Mouse (Mus musculus) kidney, embryonic 15.5 days (tissue): ENCODE measurements around the gene Brap. TPM values are rescaled to one million over a fixed set of nuclear protein-coding genes. Genes with fewer than 3 reads are reported as not detected.

Experiments used
- ATAC-seq: fragments of 200-750 bp; cut with Nextera tagmentation; replicated peaks from 2 replicates; pipeline ENCODE4 v1.8.0; 2017; ENCODE audit warnings: moderate TSS enrichment; ENCODE audit not compliant: low FRiP score
- H3K27ac ChIP-seq: fragments of 300-500 bp; sonication (generic); 2 replicates; pipeline ENCODE4 v1.5.1; 2015; ENCODE audit warnings: mild to moderate bottlenecking, inconsistent platforms
- H3K27me3 ChIP-seq: fragments of 300-500 bp; sonication (generic); 2 replicates; pipeline ENCODE4 v1.6.1; 2015; ENCODE audit warnings: inconsistent platforms
- H3K36me3 ChIP-seq: fragments of 300-500 bp; sonication (generic); 2 replicates; pipeline ENCODE4 v1.6.1; 2015; ENCODE audit warnings: inconsistent platforms
- H3K4me1 ChIP-seq: fragments of 300-500 bp; sonication (generic); 2 replicates; pipeline ENCODE4 v1.6.1; 2015; ENCODE audit warnings: inconsistent platforms
- H3K4me2 ChIP-seq: fragments of 300-500 bp; sonication (generic); 2 replicates; pipeline ENCODE4 v1.6.1; 2015; ENCODE audit warnings: moderate library complexity, mild to moderate bottlenecking, inconsistent platforms
- H3K4me3 ChIP-seq: fragments of 300-500 bp; sonication (generic); replicated peaks from 2 replicates; pipeline ENCODE4 v1.5.1; 2015; ENCODE audit warnings: mild to moderate bottlenecking, inconsistent platforms
- H3K9ac ChIP-seq: fragments of 300-500 bp; sonication (generic); 2 replicates; pipeline ENCODE4 v1.6.1; 2015; ENCODE audit warnings: mild to moderate bottlenecking, inconsistent platforms
- H3K9me3 ChIP-seq: fragments of 300-500 bp; sonication (generic); replicated peaks from 2 replicates; pipeline ENCODE4 v1.6.1; 2016; ENCODE audit warnings: inconsistent platforms
- WGBS: fragments of 180-500 bp; shearing (Covaris S2); methylation state at CpG from one replicate; pipeline ENCODE4 v1.1.7; 2015; ENCODE audit warnings: mixed read lengths; 5-methylcytosine and 5-hydroxymethylcytosine counted together
- polyA plus RNA-seq: library from polyadenylated mRNA; unstranded; fragments of >200 nt; fragmentation: Nextera tagmentation; extraction: Ambion mirVana; gene quantifications from 2 replicates; pipeline ENCODE4 v1.2.1, GENCODE M21; 2015

The Brap gene
- polyA plus RNA-seq, 1 experiment from 2014 or later: 35.0 TPM

- peaks cover 31% of the 10 kb centered on the region for H3K36me3 ChIP-seq
- no peak overlapping the region for H3K4me2 ChIP-seq
- H3K27me3 ChIP-seq: no peaks in the 10 kb centered on the region
- no peak overlapping the region for H3K4me3 ChIP-seq
- no peak overlapping the region for H3K27ac ChIP-seq
- H3K9ac ChIP-seq: no peak overlapping the region
- WGBS: 96% methylated on average over 2 of the region's 2 CpGs
- no peaks in the 10 kb centered on the region for H3K9me3 ChIP-seq
- H3K4me1 ChIP-seq: 0 out of 2 replicates have a peak, but pooled peaks cover 2% of the 10 kb centered on the region
- ATAC-seq: no peak
Measured at GRCm38 (mm10) chr5:121730057-121730456, 69.7 kb downstream of the Brap start.

DNA sequence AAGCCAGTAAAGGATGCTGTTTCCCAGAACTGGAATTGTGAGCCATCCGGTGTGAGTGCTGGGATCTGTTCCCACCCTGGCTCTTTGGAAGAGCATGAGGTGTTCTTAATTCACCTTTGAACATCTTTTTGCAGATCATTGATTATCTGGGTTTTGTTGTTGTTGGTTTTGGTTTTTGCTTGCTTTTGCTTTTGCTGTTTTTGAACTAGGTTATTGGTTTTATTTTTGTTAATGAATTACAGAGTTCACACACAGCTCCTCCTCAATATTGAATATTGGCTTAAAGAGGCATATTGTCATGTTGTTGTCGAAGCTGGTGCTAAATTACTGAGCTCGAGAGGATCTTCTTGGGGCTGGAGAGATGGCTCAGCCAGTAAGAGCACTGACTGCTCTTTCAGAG is 76.3 kb downstream of the Brap start:
- H3K36me3 ChIP-seq: peaks cover 24% of the 10 kb centered on the region
- H3K27me3 ChIP-seq: no peaks in the 10 kb centered on the region
- H3K4me3 ChIP-seq: no peak overlapping the region
- 93% methylated on average over 3 of the region's 3 CpGs for WGBS
- no peak for ATAC-seq
- no peak overlapping the region for H3K4me2 ChIP-seq
- peaks cover 4% of the 10 kb centered on the region; the same call in 1 of the 2 replicates for H3K4me1 ChIP-seq
- no peak overlapping the region for H3K9ac ChIP-seq
- no peak overlapping the region for H3K27ac ChIP-seq
- no peaks in the 10 kb centered on the region for H3K9me3 ChIP-seq

Other genes starting within 250 kb of the Brap start
- gene Tmem116, start 208.7 kb upstream of the Brap start, polyA plus RNA-seq: 6.7 and 8.5 TPM in 2 replicates
- 165 and 174 TPM in 2 replicates for gene Erp29, start 208.1 kb upstream of the Brap start, polyA plus RNA-seq
- gene Adam1b, start 157.1 kb upstream of the Brap start, polyA plus RNA-seq: 0.08 and 0.22 TPM in 2 replicates
- gene Adam1a, start 115.1 kb upstream of the Brap start, polyA plus RNA-seq: 1.4 and 1.9 TPM in 2 replicates
- not detected in 2 replicates for gene Gm42878, start 115.1 kb upstream of the Brap start, polyA plus RNA-seq
- 42.8 and 48.0 TPM in 2 replicates for gene Mapkapk5, start 114.7 kb upstream of the Brap start, polyA plus RNA-seq
- gene Aldh2, start 66.7 kb upstream of the Brap start, polyA plus RNA-seq: 197 and 222 TPM in 2 replicates
- gene Acad12, start 41.6 kb upstream of the Brap start, polyA plus RNA-seq: 2.8 and 3.0 TPM in 2 replicates
- 3.1 and 3.6 TPM in 2 replicates for gene Acad10, start within 50 bp of the Brap start, polyA plus RNA-seq
- 50.1 and 54.9 TPM in 2 replicates for gene Atxn2, start 50.8 kb downstream of the Brap start, polyA plus RNA-seq
- gene Sh2b3, start 177.1 kb downstream of the Brap start, polyA plus RNA-seq: 18.6 and 19.4 TPM in 2 replicates
- gene Pheta1, start 188.4 kb downstream of the Brap start, polyA plus RNA-seq: 27.7 and 29.0 TPM in 2 replicates